Mouse (Mus musculus): ENCODE measurements around the gene Gabrr1.
A peak's percentile ranks its signal among the peaks of the same experiment; 100 is the strongest.
"Not testable (repeated sequence)": the region's sequence is repeated elsewhere in the genome, so short reads cannot be mapped to it uniquely, and the experiment has no call there.

The Gabrr1 gene

DNA sequence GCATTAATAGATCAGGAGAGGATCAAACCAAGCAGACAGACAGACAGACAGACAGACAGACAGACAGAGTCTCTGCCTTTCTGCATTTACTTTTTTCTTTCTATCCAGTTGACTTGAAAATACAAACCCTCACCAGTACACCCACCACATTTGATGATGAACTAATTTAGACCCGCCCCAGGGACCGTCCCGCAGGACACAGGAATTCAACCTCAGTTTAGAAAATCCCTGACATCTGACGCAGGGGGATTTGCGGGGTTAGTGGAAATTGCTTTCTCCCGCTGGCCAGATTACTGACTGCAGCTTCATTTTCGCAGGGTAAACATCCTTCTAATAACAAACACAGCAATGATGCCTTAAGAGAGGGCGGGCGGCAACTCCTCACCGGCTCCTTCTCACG, at the start of gene Gabrr1:
TSS of gene Gabrr1 (plus strand) at position 301 of the 400 bp plus-strand sequence.
- no peak for DNase-seq

- no peak for DNase-seq
Measured at GRCm38 (mm10) chr4:33099118-33099694, 33.1 kb upstream of the Gabrr1 start.

DNA sequence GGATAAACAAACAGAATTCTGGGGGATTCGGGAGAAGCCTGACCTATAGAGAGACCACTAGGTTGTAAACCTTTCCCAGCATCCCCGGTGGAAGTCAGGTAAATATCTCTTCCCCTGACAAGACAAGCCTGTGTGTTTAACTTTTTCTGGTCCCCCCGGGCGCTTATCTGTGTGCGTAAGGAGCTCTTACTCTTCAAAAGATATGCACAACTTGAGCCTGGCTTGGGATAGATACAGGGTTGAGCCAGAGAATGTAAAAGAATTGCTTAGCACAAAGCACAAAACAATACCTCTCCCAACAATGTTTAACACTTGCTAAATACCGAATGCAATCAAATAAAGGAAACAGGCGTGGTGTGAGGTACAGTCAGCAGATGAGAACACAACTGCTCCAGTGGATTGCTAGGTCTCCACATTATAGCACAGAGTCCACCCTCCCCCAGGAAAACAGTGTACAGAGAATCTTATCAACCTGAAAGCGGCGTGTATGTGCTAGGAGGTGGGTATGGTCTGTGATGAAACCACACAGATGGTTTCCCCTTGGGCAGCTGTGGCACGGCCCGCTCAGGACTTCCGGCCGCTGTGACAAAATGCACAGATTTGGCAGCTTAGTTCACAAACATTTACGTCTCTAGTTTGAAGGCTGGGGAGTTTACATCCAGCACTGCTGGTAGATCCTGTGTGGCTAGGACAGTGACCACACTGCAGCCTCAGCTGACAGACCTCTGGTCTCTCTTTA, 22.4 kb upstream of the Gabrr1 start:
- DNase-seq: no peak

DNA sequence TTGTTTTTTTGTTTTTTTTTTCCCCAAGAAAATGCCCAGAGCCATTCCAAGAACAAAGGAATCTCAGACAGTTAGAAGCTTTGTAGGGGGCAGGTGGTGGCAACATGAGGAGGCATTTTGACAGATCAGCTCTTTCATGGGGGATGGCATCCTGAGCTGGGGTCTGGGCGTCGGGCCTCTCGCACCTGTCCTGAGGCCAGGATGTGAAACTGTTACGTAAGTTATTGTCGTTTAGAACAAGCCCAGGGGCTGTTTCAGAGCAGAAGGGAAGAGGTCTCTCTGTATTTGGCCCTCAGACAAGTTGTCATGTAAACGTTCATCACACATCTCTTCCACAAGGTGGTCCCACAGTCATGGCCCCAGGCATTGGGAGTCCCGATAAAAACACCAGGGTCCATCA, 21.5 kb upstream of the Gabrr1 start:
- no peak for DNase-seq

DNA sequence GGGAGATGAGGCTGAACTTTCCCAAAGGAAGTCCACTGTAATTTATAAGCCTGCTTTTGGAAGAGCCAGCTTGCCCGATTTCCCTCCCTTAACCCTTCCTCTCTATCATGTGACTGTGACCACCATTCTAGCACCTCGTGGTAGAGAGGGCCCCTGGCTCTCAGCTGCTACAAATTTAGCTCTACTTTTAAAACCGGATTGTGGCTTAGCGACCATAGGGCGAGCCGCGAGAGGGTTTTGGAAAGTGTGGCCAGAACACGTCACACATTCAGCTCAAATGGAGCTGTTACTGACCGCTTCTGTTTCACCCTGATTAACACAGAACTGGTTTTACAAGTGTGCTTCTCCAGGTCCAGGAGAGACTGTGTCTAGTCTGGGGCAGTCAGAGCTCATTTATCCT, 21.0 kb upstream of the Gabrr1 start:
- DNase-seq: no peak

- DNase-seq: not testable (repeated sequence)
Measured at GRCm38 (mm10) chr4:33112866-33113265, 19.5 kb upstream of the Gabrr1 start.

DNA sequence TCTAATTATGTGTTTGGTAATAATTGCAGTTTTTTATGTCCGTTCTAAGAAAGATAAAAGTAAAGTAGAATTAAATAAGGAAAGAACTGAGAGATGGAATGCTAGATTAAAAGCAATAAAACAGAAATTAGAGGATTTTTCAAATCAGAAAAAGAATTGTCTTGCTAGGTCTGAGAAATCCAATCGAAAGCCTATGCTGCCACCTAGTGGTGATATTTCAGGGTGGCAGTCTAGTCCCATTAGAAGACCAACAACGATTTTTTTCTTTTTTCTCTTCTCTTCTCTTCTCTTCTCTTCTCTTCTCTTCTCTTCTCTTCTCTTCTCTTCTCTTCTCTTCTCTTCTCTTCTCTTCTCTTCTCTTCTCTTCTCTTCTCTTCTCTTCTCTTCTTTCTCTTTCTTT, 13.2 kb upstream of the Gabrr1 start:
- DNase-seq: peak; percentile 34 to 62

DNA sequence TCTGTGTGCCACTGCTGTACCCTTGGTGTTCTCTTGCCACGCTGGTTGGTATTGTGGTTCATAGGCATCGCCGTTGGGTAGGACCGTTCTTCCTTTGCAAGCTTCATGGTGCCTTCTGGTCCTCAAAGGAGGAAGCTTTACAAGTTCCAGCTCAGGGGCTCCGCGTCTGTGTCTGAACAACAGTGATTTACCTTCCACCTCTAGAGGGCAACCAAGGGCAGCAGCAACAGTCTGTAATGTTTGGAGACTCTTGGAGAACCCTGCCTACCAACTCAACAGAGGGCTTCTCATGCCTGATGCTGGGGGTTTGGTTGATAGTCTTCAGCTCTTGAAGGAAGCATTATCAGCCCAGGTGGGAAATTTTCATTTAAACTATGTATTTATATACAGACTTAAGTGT, 7.8 kb upstream of the Gabrr1 start:
- DNase-seq: peak; percentile 11 to 33

DNA sequence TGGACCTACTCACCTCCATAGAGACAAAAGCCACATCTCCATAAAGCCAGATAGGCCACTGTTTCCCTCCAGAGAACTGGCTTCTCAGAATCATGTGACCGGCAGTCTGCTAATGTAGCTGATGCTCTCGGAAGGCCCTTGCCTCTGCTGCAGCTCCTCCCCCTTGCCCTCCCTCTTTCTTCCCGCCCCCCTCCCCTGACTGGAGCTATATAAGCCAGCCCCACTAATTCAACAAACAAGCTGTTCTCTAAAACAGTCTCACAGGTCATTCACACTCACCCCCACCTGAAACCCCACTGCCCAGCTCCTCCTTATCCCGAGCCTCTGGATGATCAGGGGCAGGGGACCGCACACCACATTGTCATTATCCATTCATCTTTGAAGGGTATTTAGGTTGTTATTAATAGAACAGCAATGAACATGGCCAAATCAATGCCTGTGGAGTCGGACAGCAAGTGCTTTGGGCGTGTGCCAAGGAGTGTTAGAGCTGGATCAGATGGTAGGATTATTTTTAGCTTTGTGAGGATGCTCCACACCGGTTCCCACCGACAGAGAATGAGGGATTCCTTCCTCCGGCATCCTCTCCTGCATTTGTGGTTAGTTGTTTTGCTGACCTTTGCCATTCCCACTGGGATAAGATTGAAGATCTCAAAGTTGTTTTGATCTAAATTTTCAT, 6.8 kb upstream of the Gabrr1 start:
- no peak for DNase-seq

- DNase-seq: no peak
Measured at GRCm38 (mm10) chr4:33146679-33147291, 14.5 kb downstream of the Gabrr1 start.

DNA sequence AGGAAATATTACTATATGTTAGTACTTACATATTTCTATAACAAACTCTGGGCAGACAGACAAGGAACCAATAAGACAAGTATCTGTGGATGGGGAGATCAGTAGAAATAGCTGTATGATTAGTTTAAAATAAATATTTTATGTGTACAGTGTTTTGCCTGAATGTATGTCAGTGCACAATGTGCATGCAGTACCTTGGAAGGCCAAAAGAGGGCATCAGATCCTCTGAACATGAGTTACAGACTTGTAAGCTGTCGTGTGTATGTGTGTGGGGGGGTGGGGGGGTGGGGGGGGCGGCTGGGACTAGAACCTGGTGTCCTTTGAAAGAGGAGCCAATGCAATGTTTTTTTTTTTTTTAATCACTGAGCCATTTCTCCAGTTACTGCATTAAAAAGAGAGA, 15.5 kb downstream of the Gabrr1 start:
- DNase-seq: peak; percentile 35 to 44

- no peak for DNase-seq
Measured at GRCm38 (mm10) chr4:33149150-33149549, 16.8 kb downstream of the Gabrr1 start.

DNA sequence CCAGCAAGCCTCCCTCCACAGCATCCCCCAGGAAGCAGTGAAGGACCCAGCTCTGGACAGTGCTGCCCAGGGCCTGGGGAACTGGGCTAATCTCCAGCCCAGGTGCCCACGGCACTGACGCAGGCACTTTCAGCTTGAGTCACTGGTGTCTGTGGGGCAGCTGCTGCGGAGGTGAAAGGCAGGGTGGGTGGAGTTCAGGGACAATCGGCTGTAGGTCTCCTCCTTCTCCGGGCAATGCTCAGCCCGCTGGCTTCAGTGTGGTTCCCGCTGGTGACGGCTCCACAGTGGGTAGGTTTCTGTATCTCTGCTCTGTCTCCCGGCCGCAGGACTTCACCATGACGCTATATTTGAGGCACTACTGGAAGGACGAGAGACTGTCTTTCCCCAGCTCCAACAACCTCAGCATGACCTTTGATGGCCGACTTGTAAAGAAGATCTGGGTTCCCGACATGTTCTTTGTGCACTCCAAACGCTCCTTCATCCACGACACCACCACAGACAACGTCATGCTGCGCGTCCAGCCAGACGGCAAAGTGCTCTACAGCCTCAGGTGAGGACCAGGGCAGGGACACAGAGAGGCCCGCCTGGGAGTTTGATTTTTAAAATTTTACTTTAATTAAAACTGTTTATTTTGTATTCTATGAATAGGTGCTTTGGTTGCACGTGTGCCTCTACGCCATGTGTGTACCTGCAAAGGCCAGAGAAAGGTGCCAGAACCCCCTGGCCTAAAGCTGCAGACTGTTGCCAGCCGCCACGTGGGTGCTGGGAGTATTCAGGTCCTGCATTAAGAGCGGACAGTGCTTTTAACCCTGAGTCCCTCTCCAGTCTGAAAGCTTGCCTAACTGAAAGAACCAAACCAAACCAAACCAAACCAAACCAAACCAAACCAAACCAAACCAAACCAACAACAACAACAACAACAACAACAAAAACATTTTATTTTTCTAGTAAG, 20.0 kb downstream of the Gabrr1 start:
- no peak for DNase-seq

- no peak for DNase-seq
Measured at GRCm38 (mm10) chr4:33183477-33183876, 51.2 kb downstream of the Gabrr1 start.

DNA sequence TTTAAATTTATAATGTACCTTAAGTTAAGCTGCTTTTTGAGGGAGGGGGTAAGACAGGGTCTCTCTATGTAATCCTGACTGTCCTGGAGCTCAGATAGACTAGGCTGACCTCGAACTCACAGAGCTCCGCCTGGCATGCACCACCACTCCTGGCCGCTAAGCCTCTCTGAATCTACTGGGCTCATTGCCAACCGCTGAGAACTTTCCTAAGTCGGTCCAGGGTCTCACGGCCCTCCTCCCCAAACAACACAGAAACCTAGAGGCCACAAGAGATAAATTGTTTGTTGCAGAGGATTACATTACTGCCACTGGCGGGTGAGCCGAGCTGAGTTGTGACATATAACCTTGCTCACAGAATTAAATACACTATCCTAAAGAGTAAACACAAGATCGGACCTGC, 55.8 kb downstream of the Gabrr1 start:
- peak; percentile 22 to 40 for DNase-seq

DNA sequence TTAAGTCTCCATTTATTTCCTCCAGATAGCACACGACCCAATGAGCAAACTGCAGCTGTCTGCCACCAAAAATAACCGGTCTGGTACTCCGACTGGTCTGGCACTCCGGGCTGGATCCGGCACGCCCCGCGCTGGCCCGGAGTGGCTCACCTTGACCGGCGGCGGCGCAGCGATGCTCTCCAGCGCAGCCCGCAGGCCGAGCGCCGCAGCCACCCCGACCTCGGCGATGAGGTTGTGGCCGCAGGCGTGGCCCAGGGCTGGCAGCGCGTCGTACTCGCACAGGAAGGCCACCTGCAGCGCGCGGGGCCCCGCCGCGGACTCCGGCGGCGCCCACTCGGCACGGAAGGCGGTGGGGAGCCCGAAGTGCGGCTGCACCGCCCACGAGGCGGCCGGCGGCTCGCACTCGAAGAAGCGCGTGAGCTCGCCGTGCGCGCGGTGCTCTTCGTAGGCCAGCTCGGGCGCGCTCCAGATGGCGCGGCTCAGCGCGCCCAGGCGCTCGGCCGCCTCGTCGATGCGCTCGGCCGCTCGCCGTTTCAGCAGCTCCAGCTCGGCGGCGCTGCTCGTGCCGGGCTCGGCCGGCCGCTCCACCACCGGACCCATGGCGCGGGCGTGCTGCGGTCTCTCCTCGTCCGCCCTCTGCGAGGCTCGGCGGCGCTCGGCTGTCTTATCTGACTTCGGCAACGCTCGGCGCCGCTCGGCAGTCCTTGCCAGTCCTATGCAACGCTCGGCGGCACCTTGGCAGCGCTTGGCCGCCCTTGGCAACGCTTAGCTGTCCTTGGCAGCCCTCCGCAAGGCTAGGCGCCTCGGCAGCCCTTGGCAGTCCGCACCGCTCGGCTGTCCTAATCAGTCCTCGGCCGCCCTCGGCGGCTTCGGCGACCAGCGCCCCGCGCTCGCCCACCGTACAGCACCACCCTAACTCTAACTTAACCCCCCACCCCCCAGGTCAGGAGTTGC, 56.7 kb downstream of the Gabrr1 start:
- DNase-seq: peak; percentile 86 to 89

DNA sequence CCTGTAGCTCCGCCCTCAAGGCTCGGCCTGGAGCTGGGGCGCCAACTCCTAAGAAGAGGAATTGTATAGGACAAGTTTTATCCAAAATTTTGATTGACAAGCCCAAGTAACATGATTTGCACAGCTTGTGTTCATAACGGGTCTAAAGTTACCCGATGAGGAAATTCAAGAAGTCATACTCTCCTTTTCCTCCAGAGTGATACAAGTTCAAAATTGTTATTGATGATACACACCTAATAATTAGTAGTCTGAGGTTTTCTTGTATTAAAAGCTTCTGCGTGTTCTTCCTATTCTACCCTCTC, 57.4 kb downstream of the Gabrr1 start, which contains the start of gene Pm20d2:
TSS of gene Pm20d2 (minus strand) at position 3 of the 302 bp plus-strand sequence.
- DNase-seq: no peak

- DNase-seq: no peak
Measured at GRCm38 (mm10) chr4:33198117-33198516, 65.8 kb downstream of the Gabrr1 start.

- peak; percentile 36 to 38 for DNase-seq
Measured at GRCm38 (mm10) chr4:33204682-33205081, 72.4 kb downstream of the Gabrr1 start.

DNA sequence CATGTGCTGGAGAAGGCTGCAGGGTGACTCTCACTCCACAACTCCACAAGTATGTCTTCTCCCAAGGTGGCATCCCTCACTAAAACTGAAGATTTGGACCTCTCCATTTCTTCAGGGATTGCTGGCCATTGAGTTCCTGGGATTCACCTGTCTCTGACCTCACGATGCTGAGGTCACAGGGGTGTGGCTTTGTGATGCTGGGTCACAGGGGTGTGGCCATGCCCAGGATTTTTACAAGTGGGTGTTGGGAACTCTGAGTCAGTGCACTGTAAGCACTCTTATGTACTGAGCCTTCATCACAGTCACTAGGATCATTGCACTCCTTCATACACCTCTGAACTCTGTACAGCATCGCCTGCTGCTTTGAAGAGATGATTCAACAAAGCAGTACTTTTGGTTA, 75.2 kb downstream of the Gabrr1 start:
- no peak for DNase-seq
